Mouse (Mus musculus) hindbrain, postnatal 0 days (tissue): ENCODE measurements around the gene Qprt. TPM values are rescaled to one million over a fixed set of nuclear protein-coding genes. Genes with fewer than 3 reads are reported as not detected.
A peak's percentile ranks its signal among the peaks of the same experiment; 100 is the strongest.

ENCODE experiments used
- ATAC-seq: fragments of 200-750 bp; cut with Nextera tagmentation; 2 replicates; pipeline ENCODE4 v1.8.0; 2017; ENCODE audit warnings: mild to moderate bottlenecking, moderate TSS enrichment, moderate library complexity
- DNase-seq: peaks from one replicate; pipeline ENCODE4 v3.0.0-alpha.2; 2015; ENCODE audit warnings: low spot score
- H3K27ac ChIP-seq: fragments of 300-500 bp; sonication (generic); 2 replicates; pipeline ENCODE4 v1.5.1; 2014; ENCODE audit warnings: mild to moderate bottlenecking
- H3K27me3 ChIP-seq: fragments of 300-500 bp; sonication (generic); 2 replicates; pipeline ENCODE4 v1.6.1; 2014; ENCODE audit warnings: low read length, mixed read lengths; ENCODE audit not compliant: insufficient read depth
- H3K36me3 ChIP-seq: fragments of 300-500 bp; sonication (generic); 2 replicates; pipeline ENCODE4 v1.6.1; 2014; ENCODE audit warnings: low read length, mixed read lengths; ENCODE audit not compliant: insufficient read depth
- H3K4me1 ChIP-seq: fragments of 300-500 bp; sonication (generic); 2 replicates; pipeline ENCODE4 v1.6.1; 2014; ENCODE audit warnings: antibody characterized with exemption, low read length, mixed read lengths; ENCODE audit not compliant: insufficient read depth
- H3K4me2 ChIP-seq: fragments of 300-500 bp; sonication (generic); 2 replicates; pipeline ENCODE4 v1.6.1; 2014; ENCODE audit warnings: low read depth, mild to moderate bottlenecking, low read length, moderate library complexity, mixed read lengths
- H3K4me3 ChIP-seq: fragments of 300-500 bp; sonication (generic); 2 replicates; pipeline ENCODE4 v1.5.1; 2014; ENCODE audit warnings: low read length
- H3K9ac ChIP-seq: fragments of 300-500 bp; sonication (generic); replicated peaks from 2 replicates; pipeline ENCODE4 v1.6.1; 2014; ENCODE audit warnings: mild to moderate bottlenecking, low read length, moderate library complexity, mixed read lengths
- H3K9me3 ChIP-seq: fragments of 300-500 bp; sonication (generic); 2 replicates; pipeline ENCODE4 v1.6.1; 2016; ENCODE audit warnings: low read length, mixed read lengths
- CTCF ChIP-seq: IDR thresholded peaks from 2 replicates; pipeline ENCODE4 v1.5.1; 2016; ENCODE audit warnings: antibody characterized with exemption, control low read depth, low read depth
- WGBS: fragments of 180-500 bp; shearing (Covaris S2); extraction: QIAGEN DNeasy Blood & Tissue Kit; methylation state at CpG from one replicate; pipeline ENCODE4 v1.1.7; 2014; 5-methylcytosine and 5-hydroxymethylcytosine counted together
- polyA plus RNA-seq: library from polyadenylated mRNA; unstranded; fragments of >200 nt; fragmentation: Nextera tagmentation; extraction: Ambion mirVana; gene quantifications from 2 replicates; pipeline ENCODE4 v1.2.1, GENCODE M21; 2015
- total RNA-seq: library from RNA; depleted of rRNA; stranded (reverse); fragments of >200 nt; gene quantifications from 2 replicates; pipeline ENCODE4 v1.2.3, GENCODE M21; 2014

The Qprt gene
- total and polyA plus RNA-seq, 2 experiments from 2014 or later, result 1.0 to 1.8 TPM

DNA sequence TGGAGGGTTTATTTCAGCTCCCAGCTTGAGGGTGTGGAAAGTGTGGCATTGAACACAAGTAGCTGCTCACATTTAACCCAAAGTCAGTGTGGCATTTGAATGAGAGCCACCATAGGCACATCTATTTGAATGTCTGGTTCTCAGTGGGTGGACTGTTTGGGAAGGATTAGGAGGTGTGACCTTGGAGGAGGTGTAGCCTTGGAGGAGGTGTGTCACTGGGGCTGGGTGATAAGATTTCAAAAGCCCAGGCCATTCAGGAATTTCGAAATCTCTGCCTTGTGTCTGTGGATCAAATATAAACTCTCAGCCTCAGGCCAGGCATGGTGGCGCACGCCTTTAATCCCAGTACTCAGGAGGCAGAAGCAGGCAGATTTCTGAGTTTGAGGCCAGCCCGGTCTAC is 23.1 kb downstream of the Qprt start:
- H3K27me3 ChIP-seq, result no peaks in the 10 kb centered on the region

DNA sequence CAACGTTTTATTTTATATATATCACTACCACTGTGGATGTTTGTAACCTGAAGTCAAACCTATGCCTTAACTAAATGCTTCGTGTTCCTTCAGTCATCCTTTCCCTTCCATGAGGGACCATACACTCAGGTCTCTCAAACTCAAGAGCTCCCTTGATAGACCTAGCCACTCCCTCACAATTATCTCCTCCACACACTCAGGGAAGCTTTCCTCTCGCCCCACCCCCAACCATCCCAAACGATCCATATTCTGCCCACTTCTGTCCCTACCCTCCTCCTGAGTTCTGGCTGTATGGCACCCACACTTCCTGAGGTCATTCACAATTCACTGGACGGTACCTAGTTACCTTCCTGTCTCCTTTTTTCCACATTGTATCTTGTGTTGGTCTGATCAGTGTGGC is 23.5 kb downstream of the Qprt start:
- Histone ChIP-seq H3K9me3 (no peaks in the 10 kb centered on the region), H3K27me3 (no peaks in the 10 kb centered on the region), H3K4me2 (no peak overlapping the region), H3K9ac (no peak overlapping the region), H3K27ac (no peak overlapping the region), H3K4me1 (no peaks in the 10 kb centered on the region), H3K4me3 (no peak overlapping the region), H3K36me3 (no peaks in the 10 kb centered on the region)
- ATAC-seq (no peak), DNase-seq (no peak)
- 89% methylated on average over 5 of the region's 5 CpGs for WGBS
- no peak for TF ChIP-seq CTCF

More for the DNA sequence above, 23.1 kb downstream of the Qprt start:
- H3K4me3 ChIP-seq, result no peak overlapping the region
- H3K27ac ChIP-seq, result no peak overlapping the region
- H3K4me2 ChIP-seq, result no peak overlapping the region
- 87% methylated on average over 4 of the region's 4 CpGs for WGBS
- 0 out of 2 replicates have a peak, but pooled peaks cover 1% of the 10 kb centered on the region for H3K4me1 ChIP-seq
- ATAC-seq (no peak), DNase-seq (no peak)
- no peak for TF ChIP-seq CTCF
- no peaks in the 10 kb centered on the region for H3K9me3 ChIP-seq
- no peak overlapping the region for H3K9ac ChIP-seq
- H3K36me3 ChIP-seq, result no peaks in the 10 kb centered on the region

DNA sequence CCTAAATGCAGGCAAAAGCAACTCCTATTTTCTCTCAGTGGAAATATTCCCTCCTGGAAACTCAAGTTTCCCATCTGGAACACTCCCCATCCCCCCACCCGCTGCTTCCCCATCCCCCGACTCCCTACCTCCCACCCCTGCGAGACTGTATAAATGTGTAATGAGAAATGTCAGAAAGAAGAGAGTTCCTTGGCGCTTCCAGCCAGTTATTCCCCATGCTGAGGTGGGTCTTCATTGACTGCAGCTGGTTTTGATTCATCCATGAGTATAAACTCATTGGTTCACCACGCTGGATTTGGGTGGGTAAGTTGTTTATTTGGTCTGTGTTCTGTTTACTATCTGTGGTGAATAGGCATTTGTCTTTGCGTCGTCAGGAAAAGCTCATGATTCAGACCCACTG is 25.6 kb downstream of the Qprt start:
- no peaks in the 10 kb centered on the region for H3K27me3 ChIP-seq
- WGBS, result 73% methylated on average over 7 of the region's 7 CpGs
- H3K4me3 ChIP-seq, result no peak overlapping the region
- ATAC-seq (no peak), DNase-seq (no peak)
- H3K27ac ChIP-seq, result no peak overlapping the region
- TF ChIP-seq CTCF, result no peak
- no peaks in the 10 kb centered on the region for H3K36me3 ChIP-seq
- H3K4me2 ChIP-seq, result no peak overlapping the region
- H3K9ac ChIP-seq, result no peak overlapping the region
- no peaks in the 10 kb centered on the region for H3K9me3 ChIP-seq
- no peaks in the 10 kb centered on the region for H3K4me1 ChIP-seq

GRCm38 (mm10) chr7:127093914-127094313 is 28.1 kb downstream of the Qprt start:
- H3K27me3 ChIP-seq, result no peaks in the 10 kb centered on the region
- DNase-seq, result no peak
- no peak for ATAC-seq
- no peak overlapping the region for H3K4me2 ChIP-seq
- no peak overlapping the region for H3K4me3 ChIP-seq
- no peaks in the 10 kb centered on the region for H3K9me3 ChIP-seq
- no peaks in the 10 kb centered on the region for H3K4me1 ChIP-seq
- no peaks in the 10 kb centered on the region for H3K36me3 ChIP-seq
- 82% methylated on average over 3 of the region's 3 CpGs for WGBS
- no peak overlapping the region for H3K27ac ChIP-seq
- H3K9ac ChIP-seq, result no peak overlapping the region
- no peak for TF ChIP-seq CTCF

DNA sequence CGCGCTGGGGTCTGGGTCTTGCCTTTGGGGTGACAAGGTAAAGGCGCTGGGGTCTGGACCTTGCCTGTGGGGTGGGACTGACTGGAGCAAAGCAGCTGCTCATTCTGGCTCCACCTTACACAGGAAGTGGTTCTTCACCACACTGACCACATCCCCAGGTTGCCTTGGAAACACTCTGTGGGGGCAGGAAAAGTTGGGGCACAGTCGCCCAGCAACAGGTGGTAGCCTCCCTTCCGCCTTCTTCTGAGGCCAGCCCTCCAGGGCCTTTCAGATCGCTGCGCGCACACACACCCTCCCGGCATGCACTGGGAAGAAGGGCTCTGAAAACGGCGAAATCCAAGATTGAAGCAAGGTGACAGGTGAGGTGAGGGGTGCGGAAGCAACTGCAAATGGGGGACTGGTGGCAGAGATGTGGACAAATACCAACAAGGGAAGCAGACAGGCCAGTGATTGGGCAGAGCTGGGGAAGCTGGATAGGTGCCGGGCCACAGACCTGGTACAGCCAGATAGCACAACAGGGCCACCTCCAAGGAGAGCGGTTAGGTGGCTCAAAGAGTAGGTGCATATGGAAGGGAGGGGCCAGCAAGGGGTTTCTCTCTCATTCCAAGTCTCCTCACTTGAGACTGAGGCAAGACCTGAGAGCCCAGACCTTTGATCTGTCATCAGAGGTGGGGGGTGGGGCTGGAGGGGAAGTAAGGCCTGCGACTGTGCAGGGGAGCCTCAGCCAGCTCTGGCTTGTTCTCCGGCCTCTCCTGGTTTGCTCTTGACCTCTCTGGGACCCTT is 30.7 kb downstream of the Qprt start, which contains the start of gene AI467606:
Gene AI467606, plus strand, starts transcription at position 246 of the 783 bp plus-strand sequence.
- H3K36me3 ChIP-seq, result no peaks in the 10 kb centered on the region
- no peak for DNase-seq
- no peak for ATAC-seq
- peak within 1 kb of the TSS; percentile 16; the same call in 1 of the 2 replicates for H3K4me2 ChIP-seq
- 75% methylated on average over 16 of the region's 16 CpGs for WGBS
- H3K9ac ChIP-seq, result no peak within 1 kb of the TSS
- H3K4me3 ChIP-seq, result no peak within 1 kb of the TSS
- H3K27me3 ChIP-seq, result no peaks in the 10 kb centered on the region
- no peaks in the 10 kb centered on the region for H3K4me1 ChIP-seq
- H3K9me3 ChIP-seq, result no peaks in the 10 kb centered on the region
- no peak for TF ChIP-seq CTCF
- no peak within 1 kb of the TSS for H3K27ac ChIP-seq

GRCm38 (mm10) chr7:127090154-127091113 is 31.6 kb downstream of the Qprt start:
- no peak overlapping the region for H3K9ac ChIP-seq
- no peak for ATAC-seq
- no peak for TF ChIP-seq CTCF
- WGBS, result 86% methylated on average over 20 of the region's 20 CpGs
- H3K27ac ChIP-seq, result no peak overlapping the region
- no peaks in the 10 kb centered on the region for H3K27me3 ChIP-seq
- H3K4me2 ChIP-seq, result no peak overlapping the region
- DNase-seq, result no peak
- H3K36me3 ChIP-seq, result no peaks in the 10 kb centered on the region
- no peak overlapping the region for H3K4me3 ChIP-seq
- no peaks in the 10 kb centered on the region for H3K4me1 ChIP-seq
- H3K9me3 ChIP-seq, result no peaks in the 10 kb centered on the region
